Mouse (Mus musculus): ENCODE data around the gene Mpg.

Mpg gene

GRCm38 (mm10) chr11:32205058-32205873, 21.0 kb upstream of the Mpg start, which contains the start of gene Snrnp25:
Gene Snrnp25, plus strand, starts transcription at chr11:32205415.
- DNase-seq = peak; percentile 93 to 96

- DNase-seq = peak in 1 of 2 experiments; percentile 4
Measured at GRCm38 (mm10) chr11:32210623-32211022, 15.7 kb upstream of the Mpg start.

- DNase-seq = peak in 1 of 2 experiments; percentile 6
Measured at GRCm38 (mm10) chr11:32215372-32216162, 10.7 kb upstream of the Mpg start.

- peak; percentile 79 to 83 for DNase-seq
Measured at GRCm38 (mm10) chr11:32216851-32217250, 9.5 kb upstream of the Mpg start.

- DNase-seq = peak in 1 of 2 experiments; percentile 4
Measured at GRCm38 (mm10) chr11:32218501-32219050, 7.7 kb upstream of the Mpg start.

GRCm38 (mm10) chr11:32219287-32219686, 7.0 kb upstream of the Mpg start:
- no peak for DNase-seq

GRCm38 (mm10) chr11:32220607-32221224, 5.6 kb upstream of the Mpg start:
- no peak for DNase-seq

GRCm38 (mm10) chr11:32221225-32221950, 4.9 kb upstream of the Mpg start:
- DNase-seq = no peak

- DNase-seq = peak in 1 of 2 experiments; percentile 45
Measured at GRCm38 (mm10) chr11:32221951-32222409, 4.3 kb upstream of the Mpg start, which contains the start of gene Rhbdf1. Gene Rhbdf1, minus strand, starts transcription at chr11:32222300.

- DNase-seq = no peak
Measured at GRCm38 (mm10) chr11:32222570-32223194, 3.6 kb upstream of the Mpg start.

GRCm38 (mm10) chr11:32223297-32223967, 2.9 kb upstream of the Mpg start:
- DNase-seq = no peak

- DNase-seq = no peak
Measured at GRCm38 (mm10) chr11:32224468-32225139, 1.7 kb upstream of the Mpg start.

GRCm38 (mm10) chr11:32225222-32226104, 842 bp upstream of the Mpg start:
- no peak for DNase-seq

GRCm38 (mm10) chr11:32227041-32227440, 736 bp downstream of the Mpg start:
- DNase-seq = peak in 1 of 2 experiments; percentile 52

- DNase-seq = no peak
Measured at GRCm38 (mm10) chr11:32227555-32227954, 1.2 kb downstream of the Mpg start.

- DNase-seq = no peak
Measured at GRCm38 (mm10) chr11:32228292-32228845, 2.1 kb downstream of the Mpg start.

- DNase-seq = peak; percentile 55 to 65
Measured at GRCm38 (mm10) chr11:32230220-32230619, 3.9 kb downstream of the Mpg start.

- DNase-seq = no peak
Measured at GRCm38 (mm10) chr11:32231125-32231524, 4.8 kb downstream of the Mpg start.

- peak in 1 of 2 experiments; percentile 37 for DNase-seq
Measured at GRCm38 (mm10) chr11:32232848-32233247, 6.5 kb downstream of the Mpg start.
